Mouse (Mus musculus) hindbrain, embryonic 11.5 days (tissue): ENCODE measurements around the gene Plcb1. TPM values are rescaled to one million over a fixed set of nuclear protein-coding genes. Genes with fewer than 3 reads are reported as not detected.

ENCODE experiments used
- ATAC-seq: fragments of 200-750 bp; cut with Nextera tagmentation; 2 replicates; pipeline ENCODE4 v1.8.0; 2017; ENCODE audit warnings: mild to moderate bottlenecking, moderate TSS enrichment, moderate library complexity; ENCODE audit not compliant: low FRiP score
- DNase-seq: peaks from one replicate; pipeline ENCODE4 v3.0.0-alpha.2; 2015; ENCODE audit warnings: low spot score
- H3K27ac ChIP-seq: fragments of 300-500 bp; sonication (generic); 2 replicates; pipeline ENCODE4 v1.5.1; 2014; ENCODE audit warnings: mild to moderate bottlenecking, low read depth, low read length
- H3K27me3 ChIP-seq: fragments of 300-500 bp; sonication (generic); 2 replicates; pipeline ENCODE4 v1.6.1; 2014; ENCODE audit warnings: mild to moderate bottlenecking, low read length, moderate library complexity, mixed read lengths; ENCODE audit not compliant: control insufficient read depth, insufficient read depth
- H3K36me3 ChIP-seq: fragments of 300-500 bp; sonication (generic); 2 replicates; pipeline ENCODE4 v1.6.1; 2014; ENCODE audit warnings: mild to moderate bottlenecking, low read length, moderate library complexity, mixed read lengths; ENCODE audit not compliant: control insufficient read depth, insufficient read depth
- H3K4me1 ChIP-seq: fragments of 300-500 bp; sonication (generic); replicated peaks from 2 replicates; pipeline ENCODE4 v1.6.1; 2014; ENCODE audit warnings: low read length, mixed read lengths; ENCODE audit not compliant: control insufficient read depth, insufficient read depth
- H3K4me2 ChIP-seq: fragments of 300-500 bp; sonication (generic); replicated peaks from 2 replicates; pipeline ENCODE4 v1.6.1; 2014; ENCODE audit warnings: mild to moderate bottlenecking, low read depth, low read length
- H3K4me3 ChIP-seq: fragments of 300-500 bp; sonication (generic); 2 replicates; pipeline ENCODE4 v1.5.1; 2014; ENCODE audit warnings: low read depth, low read length
- H3K9ac ChIP-seq: fragments of 300-500 bp; sonication (generic); 2 replicates; pipeline ENCODE4 v1.6.1; 2014; ENCODE audit warnings: low read depth, low read length
- H3K9me3 ChIP-seq: fragments of 300-500 bp; sonication (generic); 2 replicates; pipeline ENCODE4 v1.6.1; 2016; ENCODE audit warnings: low read length; ENCODE audit not compliant: control insufficient read depth
- WGBS: fragments of 180-500 bp; shearing (Covaris S2); extraction: QIAGEN DNeasy Blood & Tissue Kit; methylation state at CpG from one replicate; pipeline ENCODE4 v1.1.7; 2014; 5-methylcytosine and 5-hydroxymethylcytosine counted together
- polyA plus RNA-seq: library from polyadenylated mRNA; unstranded; fragments of >200 nt; fragmentation: Nextera tagmentation; extraction: Ambion mirVana; gene quantifications from 2 replicates; pipeline ENCODE4 v1.2.1, GENCODE M21; 2014

The Plcb1 gene
- 9.5 and 10.7 TPM in 2 replicates for polyA plus RNA-seq

- no peaks in the 10 kb centered on the region for H3K9me3 ChIP-seq
- ATAC-seq (peak; percentile 98), DNase-seq (peak; percentile 86)
- H3K27ac ChIP-seq, result peak within 1 kb of the TSS; percentile 54
- H3K4me3 ChIP-seq, result peak within 1 kb of the TSS; percentile 64
- H3K27me3 ChIP-seq, result peaks cover 2% of the 10 kb centered on the region; the same call in 1 of the 2 replicates
- 0 out of 2 replicates have a peak, but pooled peaks cover 3% of the 10 kb centered on the region for H3K4me1 ChIP-seq
- peak within 1 kb of the TSS; percentile 72 for H3K9ac ChIP-seq
- WGBS, result under 1% methylated on average over 70 of the region's 88 CpGs
- peak within 1 kb of the TSS; percentile 97 for H3K4me2 ChIP-seq
- no peaks in the 10 kb centered on the region for H3K36me3 ChIP-seq
Measured at GRCm38 (mm10) chr2:134785970-134786855, at the start of gene Plcb1. Plcb1 (plus strand) TSS chr2:134786067.

GRCm38 (mm10) chr2:134755537-134755936 lies 30.3 kb upstream of the Plcb1 start:
- Histone ChIP-seq H3K4me3 (no peak overlapping the region), H3K9ac (no peak overlapping the region)

GRCm38 (mm10) chr2:134756086-134756485 lies 29.8 kb upstream of the Plcb1 start:
- Histone ChIP-seq H3K4me2 (no peak overlapping the region), H3K4me1 (no peaks in the 10 kb centered on the region), H3K4me3 (no peak overlapping the region), H3K27me3 (no peaks in the 10 kb centered on the region), H3K9me3 (no peaks in the 10 kb centered on the region), H3K9ac (no peak overlapping the region), H3K27ac (no peak overlapping the region), H3K36me3 (no peaks in the 10 kb centered on the region)
- DNase-seq (no peak), ATAC-seq (no peak)
- 84% methylated on average over 1 of the region's 1 CpGs for WGBS

More at GRCm38 (mm10) chr2:134755537-134755936, 30.3 kb upstream of the Plcb1 start:
- H3K9me3 ChIP-seq, result no peaks in the 10 kb centered on the region
- H3K36me3 ChIP-seq, result no peaks in the 10 kb centered on the region
- no peak overlapping the region for H3K27ac ChIP-seq
- ATAC-seq (no peak), DNase-seq (no peak)
- H3K27me3 ChIP-seq, result no peaks in the 10 kb centered on the region
- H3K4me1 ChIP-seq, result no peaks in the 10 kb centered on the region
- H3K4me2 ChIP-seq, result no peak overlapping the region

- H3K27me3 ChIP-seq, result no peaks in the 10 kb centered on the region
- no peak overlapping the region for H3K4me2 ChIP-seq
- no peaks in the 10 kb centered on the region for H3K9me3 ChIP-seq
- no peaks in the 10 kb centered on the region for H3K4me1 ChIP-seq
- ATAC-seq (no peak), DNase-seq (no peak)
- H3K36me3 ChIP-seq, result no peaks in the 10 kb centered on the region
- WGBS, result 100% methylated on average over 1 of the region's 1 CpGs
- no peak overlapping the region for H3K27ac ChIP-seq
- no peak overlapping the region for H3K4me3 ChIP-seq
- no peak overlapping the region for H3K9ac ChIP-seq
Measured at GRCm38 (mm10) chr2:134761029-134761428, 24.8 kb upstream of the Plcb1 start.

GRCm38 (mm10) chr2:134763406-134763990 lies 22.4 kb upstream of the Plcb1 start:
- no peaks in the 10 kb centered on the region for H3K36me3 ChIP-seq
- H3K9me3 ChIP-seq, result no peaks in the 10 kb centered on the region
- H3K4me2 ChIP-seq, result no peak overlapping the region
- H3K27me3 ChIP-seq, result no peaks in the 10 kb centered on the region
- no peak for DNase-seq
- H3K9ac ChIP-seq, result no peak overlapping the region
- H3K27ac ChIP-seq, result no peak overlapping the region
- H3K4me3 ChIP-seq, result no peak overlapping the region
- WGBS, result 97% methylated on average over 8 of the region's 8 CpGs
- no peaks in the 10 kb centered on the region for H3K4me1 ChIP-seq
- no peak for ATAC-seq

GRCm38 (mm10) chr2:134764506-134764905 lies 21.4 kb upstream of the Plcb1 start:
- ATAC-seq, result no peak
- Histone ChIP-seq H3K4me2 (no peak overlapping the region), H3K4me3 (no peak overlapping the region), H3K36me3 (no peaks in the 10 kb centered on the region), H3K27ac (no peak overlapping the region), H3K9me3 (no peaks in the 10 kb centered on the region), H3K9ac (no peak overlapping the region), H3K27me3 (no peaks in the 10 kb centered on the region), H3K4me1 (no peaks in the 10 kb centered on the region)
- 90% methylated on average over 2 of the region's 2 CpGs for WGBS
- DNase-seq, result no peak

- Histone ChIP-seq H3K4me1 (no peaks in the 10 kb centered on the region), H3K27me3 (no peaks in the 10 kb centered on the region), H3K27ac (no peak overlapping the region), H3K4me2 (no peak overlapping the region), H3K4me3 (no peak overlapping the region), H3K9me3 (no peaks in the 10 kb centered on the region), H3K36me3 (no peaks in the 10 kb centered on the region), H3K9ac (no peak overlapping the region)
- DNase-seq (no peak), ATAC-seq (no peak)
- WGBS, result 76% methylated on average over 5 of the region's 5 CpGs
Measured at GRCm38 (mm10) chr2:134779826-134780225, 6.0 kb upstream of the Plcb1 start.

GRCm38 (mm10) chr2:134780316-134780715 lies 5.6 kb upstream of the Plcb1 start:
- no peaks in the 10 kb centered on the region for H3K36me3 ChIP-seq
- no peak for ATAC-seq
- H3K4me1 ChIP-seq, result no peaks in the 10 kb centered on the region
- no peaks in the 10 kb centered on the region for H3K27me3 ChIP-seq
- no peak overlapping the region for H3K27ac ChIP-seq
- H3K9ac ChIP-seq, result no peak overlapping the region
- H3K4me2 ChIP-seq, result no peak overlapping the region
- H3K4me3 ChIP-seq, result no peak overlapping the region
- DNase-seq, result no peak
- no peaks in the 10 kb centered on the region for H3K9me3 ChIP-seq
